ENCODE assay signal across 10 mouse cellular contexts in genomic region chr11:118629718-118630117, GRCm38 (mm10).
"Had no signal": no experiment of that assay in that cellular context is flagged by ENCODE, and none has a peak within 500 bp of the region (broad histone marks: within the 10 kb centered on the region; RNA-seq: fewer than 3 reads in every experiment).

No protein-coding gene starts in this region.

- H3K4me2 ChIP-seq: kidney, embryonic 15.5 days; limb, embryonic 15.5 days; liver, embryonic 12.5 days; lung, embryonic 15.5 days; midbrain, embryonic 12.5 days had no signal

- H3K27me3 ChIP-seq: kidney, embryonic 15.5 days; limb, embryonic 15.5 days; liver, embryonic 12.5 days; lung, embryonic 15.5 days; midbrain, embryonic 12.5 days had no signal

- H3K4me3 ChIP-seq: kidney, embryonic 15.5 days; left cerebral cortex, adult 2 months; limb, embryonic 15.5 days; liver, embryonic 12.5 days; lung, embryonic 15.5 days; midbrain, embryonic 12.5 days had no signal

- H3K9ac ChIP-seq: kidney, embryonic 15.5 days; limb, embryonic 15.5 days; liver, embryonic 12.5 days; lung, embryonic 15.5 days; midbrain, embryonic 12.5 days had no signal

- H3K9me3 ChIP-seq: kidney, embryonic 15.5 days; limb, embryonic 15.5 days; liver, embryonic 12.5 days; lung, embryonic 15.5 days; midbrain, embryonic 12.5 days had no signal

- H3K4me1 ChIP-seq: kidney, embryonic 15.5 days; limb, embryonic 15.5 days; liver, embryonic 12.5 days; lung, embryonic 15.5 days had no signal

- DNase-seq: kidney, postnatal 14 days; thymus, postnatal 4 days had no signal

- H3K36me3 ChIP-seq: kidney, embryonic 15.5 days; limb, embryonic 15.5 days; liver, embryonic 12.5 days; lung, embryonic 15.5 days; midbrain, embryonic 12.5 days had no signal

- H3K27ac ChIP-seq: kidney, embryonic 15.5 days; left cerebral cortex, adult 2 months; limb, embryonic 15.5 days; liver, embryonic 12.5 days; lung, embryonic 15.5 days; midbrain, embryonic 12.5 days; stomach, postnatal 0 days had no signal

- ATAC-seq: liver, embryonic 12.5 days; midbrain, embryonic 16.5 days had no signal
